Mouse (Mus musculus) forebrain, postnatal 0 days (tissue): ENCODE data around the gene Tigd2. TPM values are rescaled to one million over a fixed set of nuclear protein-coding genes. Genes with fewer than 3 reads are reported as not detected.

Experiments
- ATAC-seq: fragments of 200-750 bp; cut with Nextera tagmentation; 2 replicates; pipeline ENCODE4 v1.8.0; 2017; ENCODE audit warnings: mild to moderate bottlenecking, moderate library complexity
- DNase-seq: peaks from one replicate; pipeline ENCODE4 v3.0.0-alpha.2; 2015
- H3K27ac ChIP-seq: fragments of 300-500 bp; sonication (generic); 2 replicates; pipeline ENCODE4 v1.5.1; 2014; ENCODE audit warnings: low read depth, mild to moderate bottlenecking, antibody characterized with exemption, low read length, moderate library complexity, mixed read lengths
- H3K27me3 ChIP-seq: fragments of 300-500 bp; sonication (generic); 2 replicates; pipeline ENCODE4 v1.6.1; 2014; ENCODE audit warnings: mild to moderate bottlenecking, low read length, mixed read lengths; ENCODE audit not compliant: insufficient read depth
- H3K36me3 ChIP-seq: fragments of 300-500 bp; sonication (generic); 2 replicates; pipeline ENCODE4 v1.6.1; 2014; ENCODE audit warnings: mild to moderate bottlenecking, moderate library complexity; ENCODE audit not compliant: insufficient read depth
- H3K4me1 ChIP-seq: fragments of 300-500 bp; sonication (generic); 2 replicates; pipeline ENCODE4 v1.6.1; 2014; ENCODE audit warnings: antibody characterized with exemption; ENCODE audit not compliant: insufficient read depth
- H3K4me2 ChIP-seq: fragments of 300-500 bp; sonication (generic); 2 replicates; pipeline ENCODE4 v1.6.1; 2014; ENCODE audit warnings: low read depth, mild to moderate bottlenecking, moderate library complexity
- H3K4me3 ChIP-seq: fragments of 300-500 bp; sonication (generic); 2 replicates; pipeline ENCODE4 v1.5.1; 2014; ENCODE audit warnings: low read depth, low read length, mixed read lengths
- H3K9ac ChIP-seq: fragments of 300-500 bp; sonication (generic); 2 replicates; pipeline ENCODE4 v1.6.1; 2014; ENCODE audit warnings: mild to moderate bottlenecking
- H3K9me3 ChIP-seq: fragments of 300-500 bp; sonication (generic); 2 replicates; pipeline ENCODE4 v1.6.1; 2016; ENCODE audit warnings: low read length
- CTCF ChIP-seq: sonication (generic); IDR thresholded peaks from 2 replicates; pipeline ENCODE4 v1.5.1; 2016; ENCODE audit warnings: antibody characterized with exemption, control low read depth, low read depth
- WGBS: fragments of 180-500 bp; shearing (Covaris S2); extraction: QIAGEN DNeasy Blood & Tissue Kit; methylation state at CpG from one replicate; pipeline ENCODE4 v1.1.7; 2014; 5-methylcytosine and 5-hydroxymethylcytosine counted together
- polyA plus RNA-seq: library from polyadenylated mRNA; unstranded; fragments of >200 nt; fragmentation: Nextera tagmentation; extraction: Ambion mirVana; gene quantifications from 2 replicates; pipeline ENCODE4 v1.2.1, GENCODE M21; 2015
- total RNA-seq: library from RNA; depleted of rRNA; stranded (reverse); fragments of >200 nt; gene quantifications from 2 replicates; pipeline ENCODE4 v1.2.3, GENCODE M21; 2014

Gene Tigd2
- total and polyA plus RNA-seq, 2 experiments from 2014 or later = 12.2 to 17.5 TPM

DNA sequence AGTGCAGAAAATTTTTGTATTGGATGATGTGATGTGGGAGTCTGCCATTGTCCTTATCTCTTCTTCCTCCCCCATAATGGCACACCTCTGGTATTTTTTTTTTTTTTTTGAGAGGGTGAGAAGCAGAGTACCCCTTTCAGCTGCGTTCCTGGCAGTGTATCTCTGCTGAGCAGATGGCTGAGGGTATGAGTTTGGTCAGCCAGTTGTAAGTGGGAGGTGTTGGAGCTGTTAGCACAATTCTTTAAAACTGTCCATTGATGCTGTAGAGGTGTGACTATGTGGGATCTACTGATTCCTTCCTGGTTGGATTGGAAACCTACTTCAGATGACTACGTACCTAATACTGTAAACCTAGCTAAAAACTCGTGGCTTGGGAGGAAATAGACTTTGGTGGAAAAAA is 10.3 kb upstream of the Tigd2 start:
- H3K27ac ChIP-seq = no peak overlapping the region
- WGBS = 74% methylated on average over 3 of the region's 3 CpGs
- no peak overlapping the region for H3K9ac ChIP-seq
- ATAC-seq = no peak
- no peak for DNase-seq
- H3K4me2 ChIP-seq = no peak overlapping the region
- no peaks in the 10 kb centered on the region for H3K27me3 ChIP-seq
- no peak overlapping the region for H3K4me3 ChIP-seq
- H3K4me1 ChIP-seq = no peaks in the 10 kb centered on the region
- H3K9me3 ChIP-seq = no peaks in the 10 kb centered on the region
- no peak for TF ChIP-seq CTCF
- H3K36me3 ChIP-seq = no peaks in the 10 kb centered on the region

DNA sequence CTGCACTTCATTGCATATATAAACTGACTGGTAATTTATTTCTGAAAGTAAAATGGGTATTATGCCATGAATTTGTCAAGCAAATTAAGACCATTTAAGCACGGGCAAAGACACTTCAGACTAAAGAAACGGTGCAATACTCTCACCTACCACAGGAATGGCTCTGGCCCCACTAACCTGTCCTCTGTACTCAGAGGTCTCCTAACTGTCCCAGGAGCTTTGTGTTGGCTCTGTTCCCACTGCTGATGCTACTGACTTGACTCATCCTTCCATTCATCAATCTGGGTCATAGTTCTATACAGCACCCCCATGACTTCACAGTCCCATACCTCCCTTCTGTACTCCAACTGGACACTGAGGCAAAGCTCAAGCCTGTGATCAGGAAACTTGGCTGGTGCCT is 9.6 kb upstream of the Tigd2 start:
- Histone ChIP-seq H3K27me3 (no peaks in the 10 kb centered on the region), H3K36me3 (no peaks in the 10 kb centered on the region), H3K9ac (no peak overlapping the region), H3K9me3 (no peaks in the 10 kb centered on the region), H3K27ac (no peak overlapping the region), H3K4me2 (no peak overlapping the region), H3K4me1 (no peaks in the 10 kb centered on the region), H3K4me3 (no peak overlapping the region)
- ATAC-seq = no peak
- no peak for TF ChIP-seq CTCF
- DNase-seq = no peak
- whole genome bisulfite sequencing = 79% methylated on average over 2 of the region's 2 CpGs

DNA sequence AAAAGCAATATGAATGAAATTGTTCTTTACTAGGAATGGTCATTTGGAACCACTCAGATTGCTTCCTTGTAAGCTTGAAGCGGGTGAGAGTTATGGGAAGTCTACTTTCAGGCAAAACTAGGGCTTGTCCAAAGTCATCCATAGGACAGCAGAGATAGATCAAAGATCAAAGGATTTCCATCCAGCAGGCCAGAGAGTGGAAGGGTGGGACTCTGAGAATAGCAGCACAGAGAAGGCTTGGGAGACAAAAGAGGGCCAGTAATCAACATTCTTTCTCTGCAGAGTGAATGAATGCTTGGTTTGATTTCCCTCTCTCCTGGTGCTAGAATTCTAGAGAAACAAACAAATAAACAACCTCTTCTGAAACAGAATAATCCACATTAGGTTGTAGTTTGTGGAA is 1.1 kb upstream of the Tigd2 start:
- Histone ChIP-seq H3K36me3 (no peaks in the 10 kb centered on the region), H3K9ac (no peak overlapping the region), H3K4me1 (0 out of 2 replicates have a peak, but pooled peaks cover 5% of the 10 kb centered on the region), H3K9me3 (no peaks in the 10 kb centered on the region), H3K27me3 (no peaks in the 10 kb centered on the region), H3K4me2 (no peak overlapping the region), H3K4me3 (no peak overlapping the region), H3K27ac (no peak overlapping the region)
- DNase-seq (no peak), ATAC-seq (no peak)
- 85% methylated on average over 1 of the region's 1 CpGs for WGBS
- TF ChIP-seq CTCF = no peak

DNA sequence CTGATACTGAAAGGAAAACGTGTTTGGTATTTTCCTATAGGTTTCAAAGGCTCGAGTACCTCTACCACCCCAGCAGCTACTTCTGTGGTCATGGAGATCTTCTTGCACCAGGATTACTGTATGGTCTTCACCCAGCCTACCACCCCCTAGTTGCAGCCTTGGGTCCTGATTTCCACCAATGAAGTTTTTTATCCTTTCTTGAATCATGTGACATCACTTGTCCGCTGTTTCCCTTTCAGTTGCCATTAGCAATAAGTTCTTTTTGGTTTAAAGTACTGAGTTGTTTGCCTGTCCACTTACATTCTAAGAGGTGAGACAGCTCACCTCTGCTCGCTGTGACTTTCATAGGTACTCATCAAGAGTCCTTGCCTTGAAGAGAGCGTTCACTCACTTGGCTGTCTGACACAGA is 633 bp downstream of the Tigd2 start:
- H3K4me3 ChIP-seq = peak overlapping the region; percentile 83
- H3K4me1 ChIP-seq = 0 out of 2 replicates have a peak, but pooled peaks cover 5% of the 10 kb centered on the region
- H3K27ac ChIP-seq = peak overlapping the region; percentile 82
- H3K36me3 ChIP-seq = no peaks in the 10 kb centered on the region
- ATAC-seq (peak; percentile 80), DNase-seq (peak; percentile 60)
- H3K27me3 ChIP-seq = no peaks in the 10 kb centered on the region
- H3K9me3 ChIP-seq = no peaks in the 10 kb centered on the region
- peak overlapping the region; percentile 92 for H3K9ac ChIP-seq
- H3K4me2 ChIP-seq = peak overlapping the region; percentile 70
- TF ChIP-seq CTCF = peak; percentile 57
- WGBS = 31% methylated on average over 5 of the region's 5 CpGs

DNA sequence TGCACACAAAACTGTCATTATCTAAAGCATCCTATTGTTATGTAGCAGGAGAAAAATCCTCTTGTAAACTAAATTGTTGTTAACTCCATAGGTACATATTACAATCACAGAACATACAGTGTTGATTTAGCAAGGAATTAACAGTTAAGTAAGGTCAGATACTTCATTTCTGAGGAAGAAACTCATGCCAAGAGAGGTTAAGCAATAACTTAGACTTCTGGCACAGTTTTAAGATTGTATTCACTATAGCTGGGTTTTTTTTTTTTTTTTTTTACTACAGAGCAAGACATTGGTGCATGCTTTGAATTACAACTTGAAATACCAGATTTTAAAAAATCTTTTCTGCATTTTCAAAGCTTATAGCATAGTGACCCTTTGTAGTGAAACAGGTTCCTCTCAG is 24.5 kb downstream of the Tigd2 start:
- no peaks in the 10 kb centered on the region for H3K27me3 ChIP-seq
- no peak overlapping the region for H3K27ac ChIP-seq
- no peak for DNase-seq
- ATAC-seq = no peak
- H3K9ac ChIP-seq = no peak overlapping the region
- no peak overlapping the region for H3K4me2 ChIP-seq
- no peak overlapping the region for H3K4me3 ChIP-seq
- no peak for TF ChIP-seq CTCF
- H3K9me3 ChIP-seq = peaks cover 2% of the 10 kb centered on the region; the same call in 1 of the 2 replicates
- no peaks in the 10 kb centered on the region for H3K36me3 ChIP-seq
- H3K4me1 ChIP-seq = no peaks in the 10 kb centered on the region

DNA sequence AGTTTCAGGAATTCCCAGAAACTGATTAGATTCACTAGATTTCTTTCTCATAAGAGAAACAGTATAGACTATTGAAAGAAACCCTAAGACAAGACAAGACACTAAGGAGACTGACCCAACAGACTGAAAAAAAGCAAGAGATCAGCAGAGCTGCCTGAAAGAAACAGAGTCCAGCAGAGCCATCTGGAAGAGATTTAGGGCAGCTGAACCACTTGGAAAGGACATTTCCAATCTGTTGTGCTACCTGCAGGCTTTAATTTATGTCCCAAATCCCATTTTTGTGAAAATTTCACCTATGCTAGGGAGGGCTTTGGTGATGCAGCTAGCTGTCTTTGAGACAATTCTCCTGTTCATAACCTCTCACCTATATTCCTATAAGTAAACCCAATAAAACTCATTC is 25.0 kb downstream of the Tigd2 start:
- Histone ChIP-seq H3K9ac (no peak overlapping the region), H3K4me3 (no peak overlapping the region), H3K27me3 (no peaks in the 10 kb centered on the region), H3K4me2 (no peak overlapping the region), H3K27ac (no peak overlapping the region), H3K36me3 (no peaks in the 10 kb centered on the region), H3K4me1 (no peaks in the 10 kb centered on the region), H3K9me3 (peaks cover 2% of the 10 kb centered on the region; the same call in 1 of the 2 replicates)
- ATAC-seq (no peak), DNase-seq (no peak)
- TF ChIP-seq CTCF = no peak

DNA sequence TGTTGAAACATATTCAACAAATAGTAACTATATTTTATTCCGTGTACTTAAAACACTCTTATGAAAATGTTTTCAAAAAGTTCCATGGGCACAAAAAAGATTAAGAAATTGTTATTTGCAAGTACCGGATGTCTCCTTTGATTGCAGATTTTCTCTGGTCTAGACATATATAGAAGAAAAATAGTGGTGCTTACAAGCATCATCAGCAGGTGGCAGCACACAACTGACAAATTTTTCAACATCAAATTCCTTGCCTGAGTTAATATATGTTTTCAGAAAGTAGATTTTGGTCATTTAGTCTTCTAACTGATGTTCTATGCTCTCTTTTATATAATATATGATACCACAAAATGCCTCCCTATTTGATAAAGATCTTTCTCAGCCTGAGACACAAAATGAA is 41.0 kb downstream of the Tigd2 start:
- H3K9me3 ChIP-seq = no peaks in the 10 kb centered on the region
- no peaks in the 10 kb centered on the region for H3K36me3 ChIP-seq
- peak; percentile 69 for ATAC-seq
- peak; percentile 83 for DNase-seq
- no peak overlapping the region for H3K4me3 ChIP-seq
- H3K4me1 ChIP-seq = no peaks in the 10 kb centered on the region
- no peak overlapping the region for H3K27ac ChIP-seq
- H3K9ac ChIP-seq = no peak overlapping the region
- 25% methylated on average over 2 of the region's 2 CpGs for WGBS
- peak; percentile 69 for TF ChIP-seq CTCF
- no peak overlapping the region for H3K4me2 ChIP-seq
- no peaks in the 10 kb centered on the region for H3K27me3 ChIP-seq

DNA sequence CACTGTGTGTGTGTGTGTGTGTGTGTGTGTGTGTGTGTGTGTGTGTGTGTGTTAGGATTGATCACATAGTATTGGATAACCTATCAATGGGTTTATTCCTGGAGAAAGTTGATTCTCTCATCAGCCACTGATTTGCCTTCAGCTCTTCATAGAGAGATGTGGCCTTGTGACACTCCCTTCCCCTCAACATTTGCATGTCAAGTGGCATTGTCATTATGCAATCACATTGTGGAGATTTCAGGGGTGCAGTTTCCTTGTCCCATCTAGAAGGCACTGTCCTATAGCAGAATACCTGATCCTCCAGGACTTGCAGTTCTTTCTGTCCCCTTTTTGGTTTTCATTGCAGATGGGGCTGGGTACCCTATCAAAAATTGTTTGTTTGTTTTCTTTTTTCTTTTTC is 41.9 kb downstream of the Tigd2 start:
- Histone ChIP-seq H3K36me3 (no peaks in the 10 kb centered on the region), H3K4me1 (no peaks in the 10 kb centered on the region), H3K27me3 (no peaks in the 10 kb centered on the region), H3K9ac (no peak overlapping the region), H3K27ac (no peak overlapping the region), H3K4me3 (no peak overlapping the region), H3K4me2 (no peak overlapping the region), H3K9me3 (no peaks in the 10 kb centered on the region)
- ATAC-seq (no peak), DNase-seq (no peak)
- no peak for TF ChIP-seq CTCF
